Mouse (Mus musculus): ENCODE measurements around the gene Pcbp3.
"Not testable (repeated sequence)": the region's sequence is repeated elsewhere in the genome, so short reads cannot be mapped to it uniquely, and the experiment has no call there.

The Pcbp3 gene

GRCm38 (mm10) chr10:76961790-76962489, at the start of gene Pcbp3:
Pcbp3 (minus strand) TSS chr10:76961887.
- peak; percentile 99 for DNase-seq (ENCODE audit: extremely low spot score)

GRCm38 (mm10) chr10:77008698-77009097, 47.0 kb upstream of the Pcbp3 start:
- DNase-seq (ENCODE audit: extremely low spot score), result no peak

GRCm38 (mm10) chr10:77008109-77008561, 46.4 kb upstream of the Pcbp3 start:
- no peak for DNase-seq (ENCODE audit: extremely low spot score)

- DNase-seq (ENCODE audit: extremely low spot score), result peak; percentile 71
Measured at GRCm38 (mm10) chr10:77007433-77008108, 45.9 kb upstream of the Pcbp3 start.

GRCm38 (mm10) chr10:77004936-77005335, 43.2 kb upstream of the Pcbp3 start:
- peak; percentile 57 for DNase-seq (ENCODE audit: extremely low spot score)

GRCm38 (mm10) chr10:76997759-76998513, 36.2 kb upstream of the Pcbp3 start:
- DNase-seq (ENCODE audit: extremely low spot score), result no peak

- no peak for DNase-seq (ENCODE audit: extremely low spot score)
Measured at GRCm38 (mm10) chr10:76992456-76992855, 30.8 kb upstream of the Pcbp3 start.

- no peak for DNase-seq (ENCODE audit: extremely low spot score)
Measured at GRCm38 (mm10) chr10:76988586-76988985, 26.9 kb upstream of the Pcbp3 start.

GRCm38 (mm10) chr10:76978042-76978441, 16.4 kb upstream of the Pcbp3 start:
- DNase-seq (ENCODE audit: extremely low spot score), result no peak

- no peak for DNase-seq (ENCODE audit: extremely low spot score)
Measured at GRCm38 (mm10) chr10:76976699-76977098, 15.0 kb upstream of the Pcbp3 start.

- no peak for DNase-seq (ENCODE audit: extremely low spot score)
Measured at GRCm38 (mm10) chr10:76973797-76974436, 12.2 kb upstream of the Pcbp3 start.

- DNase-seq (ENCODE audit: extremely low spot score), result not testable (repeated sequence)
Measured at GRCm38 (mm10) chr10:76972318-76972717, 10.6 kb upstream of the Pcbp3 start.

- no peak for DNase-seq (ENCODE audit: extremely low spot score)
Measured at GRCm38 (mm10) chr10:76970974-76971373, 9.3 kb upstream of the Pcbp3 start.

GRCm38 (mm10) chr10:76964436-76964835, 2.7 kb upstream of the Pcbp3 start:
- DNase-seq (ENCODE audit: extremely low spot score), result peak; percentile 73

GRCm38 (mm10) chr10:76963997-76964396, 2.3 kb upstream of the Pcbp3 start:
- DNase-seq (ENCODE audit: extremely low spot score), result peak; percentile 69

- peak; percentile 9 for DNase-seq (ENCODE audit: extremely low spot score)
Measured at GRCm38 (mm10) chr10:76961156-76961555, 531 bp downstream of the Pcbp3 start.

GRCm38 (mm10) chr10:76958201-76958600, 3.5 kb downstream of the Pcbp3 start:
- no peak for DNase-seq (ENCODE audit: extremely low spot score)

- DNase-seq (ENCODE audit: extremely low spot score), result no peak
Measured at GRCm38 (mm10) chr10:76956200-76956599, 5.5 kb downstream of the Pcbp3 start.

- DNase-seq (ENCODE audit: extremely low spot score), result no peak
Measured at GRCm38 (mm10) chr10:76941038-76941437, 20.6 kb downstream of the Pcbp3 start.

GRCm38 (mm10) chr10:76936827-76937226, 24.9 kb downstream of the Pcbp3 start:
- no peak for DNase-seq (ENCODE audit: extremely low spot score)

- no peak for DNase-seq (ENCODE audit: extremely low spot score)
Measured at GRCm38 (mm10) chr10:76934805-76935204, 26.9 kb downstream of the Pcbp3 start.

GRCm38 (mm10) chr10:76931794-76932193, 29.9 kb downstream of the Pcbp3 start:
- no peak for DNase-seq (ENCODE audit: extremely low spot score)

Data from embryo, embryonic 9.5 days (tissue).